Mouse (Mus musculus) myocyte (in vitro differentiated cells): ENCODE measurements around the gene Dmrtb1. TPM values are rescaled to one million over a fixed set of nuclear protein-coding genes. Genes with fewer than 3 reads are reported as not detected.

Experiments used
- H3K27me3 ChIP-seq: one replicate; pipeline ENCODE4 v1.6.1; 2011; ENCODE audit not compliant: control insufficient read depth, insufficient read depth, insufficient read length
- H3K36me3 ChIP-seq: one replicate; pipeline ENCODE4 v1.6.1; 2011; ENCODE audit not compliant: control insufficient read depth, insufficient read depth
- H3K4me2 ChIP-seq: one replicate; pipeline ENCODE4 v1.6.1; 2011; ENCODE audit warnings: low read depth, control low read depth
- H3K4me3 ChIP-seq: one replicate; pipeline ENCODE4 v1.5.1; 2011; ENCODE audit warnings: mild to moderate bottlenecking, control low read depth, moderate library complexity
- H3K79me2 ChIP-seq: one replicate; pipeline ENCODE4 v1.6.1; 2011; ENCODE audit not compliant: control insufficient read depth, insufficient read depth
- H3ac ChIP-seq: one replicate; pipeline ENCODE4 v1.6.1; 2011; ENCODE audit not compliant: control insufficient read depth, insufficient read length
- CEBPB ChIP-seq: IDR thresholded peaks from 2 replicates; pipeline ENCODE4 v1.6.1; 2011; ENCODE audit warnings: mild to moderate bottlenecking, moderate library complexity; ENCODE audit not compliant: poor library complexity, insufficient read depth, severe bottlenecking
- E2F4 ChIP-seq: IDR thresholded peaks from one replicate; pipeline ENCODE4 v1.6.1; 2011; ENCODE audit warnings: mild to moderate bottlenecking, control low read depth, moderate library complexity; ENCODE audit not compliant: insufficient read depth
- MAX ChIP-seq: IDR thresholded peaks from one replicate; pipeline ENCODE4 v1.6.1; 2011; ENCODE audit warnings: low read depth, mild to moderate bottlenecking, control low read depth
- MYOD1 ChIP-seq, 3 experiments: IDR thresholded peaks; one replicate each; pipeline ENCODE4 v1.6.1; 2011; ENCODE audit warnings: control low read depth in 2 of 3, low read depth in 2 of 3, mild to moderate bottlenecking in 2 of 3, moderate library complexity in 1 of 3; ENCODE audit not compliant: insufficient read length in 2 of 3, control insufficient read depth in 1 of 3
- MYOG ChIP-seq, 3 experiments: IDR thresholded peaks; one replicate each; pipeline ENCODE4 v1.6.1; 2011; ENCODE audit warnings: control low read depth in 2 of 3, low read depth in 2 of 3, mild to moderate bottlenecking in 2 of 3; ENCODE audit not compliant: insufficient read length in 2 of 3, control insufficient read depth in 1 of 3, insufficient read depth in 1 of 3
- POLR2A ChIP-seq: IDR thresholded peaks from one replicate; pipeline ENCODE4 v1.6.1; 2011; ENCODE audit warnings: low read depth, mild to moderate bottlenecking, control low read depth, moderate library complexity; ENCODE audit not compliant: insufficient read length
- POLR2AphosphoS2 ChIP-seq: IDR thresholded peaks from one replicate; pipeline ENCODE4 v1.6.1; 2011; ENCODE audit warnings: low read depth, control low read depth; ENCODE audit not compliant: insufficient read length
- REST ChIP-seq: IDR thresholded peaks from one replicate; pipeline ENCODE4 v1.6.1; 2011; ENCODE audit warnings: mild to moderate bottlenecking, control low read depth, moderate library complexity; ENCODE audit not compliant: insufficient read depth, insufficient read length
- SRF ChIP-seq: IDR thresholded peaks from one replicate; pipeline ENCODE4 v1.6.1; 2011; ENCODE audit warnings: low read depth; ENCODE audit not compliant: control insufficient read depth, insufficient read length
- TCF12 ChIP-seq: IDR thresholded peaks from one replicate; pipeline ENCODE4 v1.6.1; 2011; ENCODE audit warnings: mild to moderate bottlenecking, control low read depth; ENCODE audit not compliant: poor library complexity, insufficient read depth, severe bottlenecking
- TCF3 ChIP-seq: IDR thresholded peaks from one replicate; pipeline ENCODE4 v1.6.1; 2011; ENCODE audit warnings: low read depth, control low read depth; ENCODE audit not compliant: insufficient read length
- USF1 ChIP-seq: IDR thresholded peaks from one replicate; pipeline ENCODE4 v1.6.1; 2011; ENCODE audit warnings: low read depth, mild to moderate bottlenecking, control low read depth, moderate library complexity
- polyA plus RNA-seq: library from polyadenylated mRNA; unstranded; fragments of >200 nt; fragmentation: generic; extraction: Trizol; gene quantifications from one replicate; pipeline ENCODE4 v1.2.1, GENCODE M21; 2012; ENCODE audit warnings: missing spikeins

Gene Dmrtb1
- polyA plus RNA-seq, 1 experiment, result not detected

DNA sequence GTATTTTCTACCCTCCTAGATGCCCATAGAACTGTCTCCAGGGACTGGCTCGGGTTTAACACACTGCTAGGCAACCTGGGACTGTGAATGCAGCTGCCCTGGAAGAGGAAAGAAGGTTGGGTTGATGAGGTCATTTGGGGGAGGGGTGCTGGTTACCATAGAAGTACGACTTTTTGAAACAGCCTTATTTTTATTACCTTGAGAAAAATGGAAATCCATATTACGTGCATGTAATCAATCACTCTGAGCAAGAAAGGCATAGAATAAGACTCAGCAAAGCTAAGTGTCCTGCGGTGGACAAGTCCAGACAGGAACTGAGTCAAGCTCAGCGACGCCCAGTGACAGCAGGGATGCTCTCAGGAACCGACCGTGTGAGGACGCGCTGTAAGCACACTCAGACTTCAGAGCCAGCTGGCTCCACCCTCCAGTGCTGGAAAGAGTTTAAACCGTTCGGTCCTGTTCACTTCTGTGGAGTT lies 33.0 kb downstream of the Dmrtb1 start:
- Histone ChIP-seq H3K4me2 (no peak overlapping the region), H3K4me3 (no peak overlapping the region), H3ac (no peak overlapping the region), H3K79me2 (no peaks in the 10 kb centered on the region), H3K36me3 (no peaks in the 10 kb centered on the region), H3K27me3 (peaks cover 30% of the 10 kb centered on the region)
- TF ChIP-seq TCF12, result no peak
- no peak for TF ChIP-seq POLR2A
- TF ChIP-seq TCF3, result no peak
- TF ChIP-seq REST, result no peak
- no peak for TF ChIP-seq SRF
- no peak for TF ChIP-seq E2F4
- no peak for TF ChIP-seq MYOG (IDR thresholded peaks at IDR 0.05; ENCODE audit: control insufficient read depth in 1 of 3, insufficient read depth in 1 of 3, insufficient read length in 2 of 3, low read depth in 2 of 3)
- TF ChIP-seq USF1, result no peak
- TF ChIP-seq POLR2AphosphoS2, result no peak
- no peak for TF ChIP-seq CEBPB
- TF ChIP-seq MAX, result no peak
- no peak for TF ChIP-seq MYOD1 (IDR thresholded peaks at IDR 0.05; ENCODE audit: control insufficient read depth in 1 of 3, insufficient read length in 2 of 3, low read depth in 2 of 3)

DNA sequence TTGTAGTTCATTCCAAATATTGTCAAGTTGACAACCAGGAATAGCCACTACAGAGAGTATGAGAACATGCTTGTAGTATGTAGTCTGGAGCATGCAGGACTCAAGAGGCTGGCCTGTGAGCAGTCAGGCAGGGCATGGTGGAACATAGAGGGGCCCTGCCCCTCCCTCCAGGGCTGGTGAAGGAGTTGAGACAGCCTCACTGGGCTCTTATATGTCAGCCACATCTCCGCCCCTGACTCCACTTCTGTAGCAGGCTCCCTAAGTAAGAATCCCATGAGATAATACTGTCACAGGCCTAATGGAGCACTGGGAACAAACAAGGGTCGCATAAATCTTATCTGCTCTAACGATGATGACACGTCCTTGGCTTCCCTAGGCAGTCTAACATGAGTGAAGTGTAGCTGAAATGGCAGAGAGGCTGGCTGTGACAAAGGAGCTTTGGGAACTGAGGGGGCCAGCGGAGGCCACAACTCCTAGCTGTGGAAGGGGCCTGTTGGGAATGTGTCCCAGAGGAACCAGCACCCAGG lies 35.0 kb downstream of the Dmrtb1 start:
- Histone ChIP-seq H3K4me3 (no peak overlapping the region), H3K36me3 (no peaks in the 10 kb centered on the region)
- TF ChIP-seq CEBPB (no peak), USF1 (no peak)

GRCm38 (mm10) chr4:107641624-107642023 lies 42.4 kb downstream of the Dmrtb1 start:
- Histone ChIP-seq H3K79me2 (no peaks in the 10 kb centered on the region), H3K36me3 (no peaks in the 10 kb centered on the region), H3K4me3 (no peak overlapping the region), H3ac (no peak overlapping the region), H3K4me2 (no peak overlapping the region), H3K27me3 (peaks cover 31% of the 10 kb centered on the region)
- TF ChIP-seq CEBPB, result no peak
- no peak for TF ChIP-seq POLR2AphosphoS2
- TF ChIP-seq POLR2A, result no peak
- TF ChIP-seq MYOG (IDR thresholded peaks at IDR 0.05; ENCODE audit: control insufficient read depth in 1 of 3, insufficient read depth in 1 of 3, insufficient read length in 2 of 3, low read depth in 2 of 3), result no peak
- no peak for TF ChIP-seq TCF3
- no peak for TF ChIP-seq USF1
- TF ChIP-seq TCF12, result no peak
- TF ChIP-seq REST, result no peak
- no peak for TF ChIP-seq MAX
- TF ChIP-seq E2F4, result no peak
- TF ChIP-seq SRF, result no peak
- TF ChIP-seq MYOD1 (IDR thresholded peaks at IDR 0.05; ENCODE audit: control insufficient read depth in 1 of 3, insufficient read length in 2 of 3, low read depth in 2 of 3), result no peak

More for the DNA sequence above, 35.0 kb downstream of the Dmrtb1 start:
- H3ac ChIP-seq, result no peak overlapping the region
- no peaks in the 10 kb centered on the region for H3K79me2 ChIP-seq
- H3K4me2 ChIP-seq, result no peak overlapping the region
- H3K27me3 ChIP-seq, result peaks cover 11% of the 10 kb centered on the region

DNA sequence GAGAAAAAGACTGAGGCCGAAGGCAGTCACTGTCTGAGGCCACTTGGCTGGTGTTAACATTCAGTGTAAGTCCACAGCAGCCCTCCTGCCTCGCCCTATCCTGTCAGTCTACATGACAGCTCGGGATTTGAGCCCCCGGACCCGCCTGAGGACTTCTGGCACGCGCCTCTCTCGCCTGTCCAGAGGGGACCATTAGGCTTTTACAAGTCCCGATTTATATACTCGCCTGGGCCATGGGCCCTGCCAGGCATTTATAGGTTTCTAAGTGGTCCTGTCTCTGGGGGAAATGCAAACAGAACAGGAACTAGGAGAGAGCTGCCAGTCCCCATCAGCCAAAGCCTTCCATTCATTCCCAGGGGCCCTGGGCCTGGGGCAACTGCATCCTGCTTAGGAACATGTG lies 45.7 kb downstream of the Dmrtb1 start:
- no peaks in the 10 kb centered on the region for H3K79me2 ChIP-seq
- no peak overlapping the region for H3K4me3 ChIP-seq
- peaks cover 59% of the 10 kb centered on the region for H3K27me3 ChIP-seq
- H3K36me3 ChIP-seq, result no peaks in the 10 kb centered on the region
- no peak overlapping the region for H3K4me2 ChIP-seq
- TF ChIP-seq MYOD1 (IDR thresholded peaks at IDR 0.05; ENCODE audit: control insufficient read depth in 1 of 3, insufficient read length in 2 of 3, low read depth in 2 of 3) (no peak), TCF12 (no peak), CEBPB (no peak), E2F4 (no peak), SRF (no peak)
- no peak overlapping the region for H3ac ChIP-seq

DNA sequence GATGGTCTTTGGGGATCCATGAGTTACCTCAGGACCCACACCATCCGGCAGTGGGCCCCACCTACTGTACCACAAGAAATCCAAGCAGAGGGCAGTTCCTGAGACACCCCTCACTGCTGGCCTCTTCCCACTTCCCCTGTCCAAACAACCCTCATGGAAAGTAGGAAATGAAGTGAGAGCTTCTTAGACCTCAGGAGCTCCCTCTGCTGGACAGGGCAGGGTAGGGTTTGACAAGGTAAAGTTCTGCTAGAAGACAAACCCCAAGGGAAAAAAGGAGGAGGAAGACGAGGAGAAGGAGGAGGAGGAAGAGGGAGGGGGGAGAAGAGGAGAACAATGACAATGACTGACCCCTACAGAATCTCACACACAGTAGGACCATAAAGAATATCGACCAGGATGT lies 46.4 kb downstream of the Dmrtb1 start:
- TF ChIP-seq POLR2A (no peak), MYOD1 (IDR thresholded peaks at IDR 0.05; ENCODE audit: control insufficient read depth in 1 of 3, insufficient read length in 2 of 3, low read depth in 2 of 3) (no peak), E2F4 (no peak), TCF3 (no peak), CEBPB (no peak), SRF (no peak), TCF12 (no peak), REST (no peak)
- Histone ChIP-seq H3K36me3 (no peaks in the 10 kb centered on the region), H3K79me2 (no peaks in the 10 kb centered on the region), H3ac (no peak overlapping the region), H3K27me3 (peaks cover 65% of the 10 kb centered on the region), H3K4me2 (no peak overlapping the region), H3K4me3 (no peak overlapping the region)
